Mouse (Mus musculus) lung, postnatal 14 days (tissue): ENCODE measurements around the gene Lsm10.
A peak's percentile ranks its signal among the peaks of the same experiment; 100 is the strongest.

Experiments used
- DNase-seq: peaks from one replicate; pipeline ENCODE4 v3.0.0; 2021

Lsm10 gene

DNA sequence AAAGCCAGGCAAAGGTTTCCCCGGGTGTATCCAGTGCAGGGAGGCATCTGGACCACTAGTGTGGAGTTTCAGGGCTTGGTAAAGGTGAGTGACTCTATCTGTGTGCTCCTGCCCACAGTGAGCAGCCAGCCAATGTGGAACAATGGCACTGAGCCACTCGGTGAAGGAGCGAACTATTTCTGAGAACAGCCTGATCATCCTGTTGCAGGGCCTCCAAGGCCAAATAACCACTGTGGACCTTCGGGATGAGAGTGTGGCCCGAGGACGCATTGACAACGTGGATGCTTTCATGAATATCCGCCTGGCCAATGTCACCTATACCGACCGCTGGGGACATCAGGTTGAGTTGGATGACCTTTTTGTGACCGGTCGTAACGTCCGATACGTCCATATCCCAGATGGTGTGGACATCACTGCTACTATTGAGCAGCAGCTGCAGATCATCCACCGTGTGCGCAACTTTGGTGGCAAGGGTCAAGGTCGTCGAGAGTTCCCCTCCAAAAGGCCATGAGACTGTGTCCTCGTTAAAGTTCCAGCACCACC lies 1.4 kb downstream of the Lsm10 start:
- no peak for DNase-seq

DNA sequence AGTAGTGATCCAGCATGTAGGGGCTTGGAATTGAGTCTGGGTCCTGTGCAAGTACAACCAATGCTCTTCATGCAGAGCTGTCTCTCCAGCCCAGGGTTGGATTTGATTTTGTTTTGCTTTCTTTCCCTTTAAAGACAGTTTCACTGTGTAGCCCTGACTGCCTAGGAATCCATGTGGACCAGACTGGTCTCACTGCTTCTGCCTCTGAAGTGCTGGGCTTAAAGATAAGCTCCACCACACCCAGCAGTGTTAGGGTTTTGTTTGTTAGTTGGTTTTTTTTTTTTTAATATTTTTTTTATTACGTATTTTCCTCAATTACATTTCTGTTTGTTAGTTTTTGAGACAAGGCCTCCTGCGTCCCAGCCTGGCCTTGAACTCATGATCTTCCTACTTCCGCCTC lies 2.9 kb downstream of the Lsm10 start:
- DNase-seq, result no peak

DNA sequence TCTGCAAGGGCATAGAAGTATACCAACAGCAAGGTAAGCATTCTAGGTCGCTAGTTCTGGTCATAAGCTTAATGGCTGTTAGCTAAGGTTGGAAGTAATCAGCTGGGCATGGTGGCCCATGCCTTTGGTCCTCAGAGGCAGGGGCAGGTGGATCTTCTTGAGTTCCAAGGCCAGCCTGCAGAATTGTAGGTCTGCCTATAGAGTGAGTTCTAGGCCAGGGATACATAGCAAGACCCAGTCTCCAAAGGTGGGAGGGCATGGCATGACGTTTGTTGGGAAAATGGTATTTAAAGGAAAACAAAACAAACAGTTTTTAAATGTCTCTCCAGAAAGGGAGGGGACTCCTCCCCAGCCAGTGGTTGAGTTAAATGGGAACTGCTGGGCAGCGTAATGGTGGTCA lies 4.3 kb downstream of the Lsm10 start:
- no peak for DNase-seq

DNA sequence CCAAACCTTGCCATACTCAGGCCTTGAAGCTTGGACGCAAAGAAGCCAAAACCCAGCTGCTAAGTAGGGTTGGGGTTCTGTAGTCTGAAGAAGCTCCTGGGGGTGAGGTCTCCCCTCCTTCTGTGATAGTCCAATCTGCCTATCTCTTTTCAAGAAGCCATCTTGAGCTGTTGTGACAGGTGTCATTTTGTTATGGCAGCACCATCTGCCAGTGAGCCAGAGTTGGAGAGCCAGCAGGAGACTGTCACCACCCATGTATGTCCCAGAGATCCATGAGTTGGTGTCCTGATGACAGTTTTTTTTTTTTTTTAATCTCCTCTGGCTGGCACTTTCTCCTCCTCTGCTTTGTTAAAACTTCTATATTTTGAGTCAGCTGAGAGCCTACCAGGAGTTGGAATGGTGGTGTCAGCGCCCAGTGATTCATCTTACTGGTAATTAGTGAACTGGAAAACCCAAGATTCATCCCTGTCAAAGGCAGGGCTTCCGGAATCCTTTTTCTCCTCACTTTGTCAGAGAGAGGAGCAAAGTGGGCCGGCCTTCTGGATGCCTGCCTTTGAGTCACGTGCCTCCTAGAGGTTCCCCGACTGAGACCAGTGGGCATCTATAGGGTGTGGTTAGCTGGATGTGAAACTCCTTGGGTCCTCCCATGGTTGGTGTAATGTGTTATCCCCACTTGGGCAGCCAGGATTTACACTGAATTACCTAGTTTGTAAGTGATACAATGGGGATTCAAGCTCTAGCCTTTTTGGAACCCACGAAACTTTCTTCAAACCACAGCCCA lies 5.8 kb downstream of the Lsm10 start:
- peak; percentile 37 for DNase-seq

DNA sequence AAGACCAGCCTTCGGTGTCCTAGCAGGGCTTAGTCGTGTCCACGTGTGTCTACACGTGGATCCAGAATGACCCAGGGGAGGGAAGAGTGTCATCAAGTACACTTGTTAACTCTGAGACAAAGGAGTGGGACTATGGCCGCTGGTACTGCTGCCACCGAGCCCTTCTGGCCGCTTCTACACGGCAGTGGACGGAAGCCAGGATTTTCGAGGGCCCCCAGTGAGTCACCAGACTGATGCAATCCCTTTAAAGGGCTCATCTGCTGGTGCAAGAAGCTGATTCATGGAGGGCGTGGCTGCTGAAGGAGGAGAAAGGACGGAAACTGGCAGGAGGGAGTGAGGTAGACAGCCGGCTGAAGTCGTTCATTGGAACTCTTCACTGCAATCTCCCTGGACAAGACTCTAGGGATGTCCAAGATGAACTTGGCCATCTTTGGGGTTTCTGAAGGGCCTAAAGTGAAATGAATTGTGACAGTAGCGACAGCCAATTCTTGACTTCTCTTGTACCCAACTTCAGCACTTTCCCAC lies 6.7 kb downstream of the Lsm10 start:
- peak; percentile 94 for DNase-seq

DNA sequence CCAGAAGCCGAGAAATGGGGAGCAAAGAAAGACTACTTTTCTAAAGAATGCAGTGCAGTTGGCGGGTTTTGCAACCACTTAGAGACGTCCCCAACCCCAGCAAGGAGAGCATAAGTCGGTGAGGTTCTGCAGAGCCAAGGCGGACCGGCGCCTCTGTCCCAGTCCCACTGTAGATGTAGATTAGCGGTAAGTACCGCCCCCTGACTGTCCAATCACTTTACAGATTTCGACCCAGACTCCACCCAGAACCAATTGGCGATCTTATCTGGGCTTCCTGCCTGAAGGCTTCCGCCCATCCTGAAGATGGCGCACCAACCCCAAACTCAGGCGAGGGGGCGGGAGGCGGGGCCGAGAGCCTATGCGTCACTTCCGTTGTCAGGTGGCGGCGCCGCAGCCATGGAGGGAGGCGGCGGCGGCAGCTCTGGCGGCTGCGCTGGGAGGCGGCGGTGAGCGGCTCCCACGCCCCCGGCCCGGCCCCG lies 7.2 kb downstream of the Lsm10 start, which contains the start of gene Stk40:
Gene Stk40, plus strand, starts transcription at position 368 of the 479 bp plus-strand sequence.
- peak; percentile 96 for DNase-seq

DNA sequence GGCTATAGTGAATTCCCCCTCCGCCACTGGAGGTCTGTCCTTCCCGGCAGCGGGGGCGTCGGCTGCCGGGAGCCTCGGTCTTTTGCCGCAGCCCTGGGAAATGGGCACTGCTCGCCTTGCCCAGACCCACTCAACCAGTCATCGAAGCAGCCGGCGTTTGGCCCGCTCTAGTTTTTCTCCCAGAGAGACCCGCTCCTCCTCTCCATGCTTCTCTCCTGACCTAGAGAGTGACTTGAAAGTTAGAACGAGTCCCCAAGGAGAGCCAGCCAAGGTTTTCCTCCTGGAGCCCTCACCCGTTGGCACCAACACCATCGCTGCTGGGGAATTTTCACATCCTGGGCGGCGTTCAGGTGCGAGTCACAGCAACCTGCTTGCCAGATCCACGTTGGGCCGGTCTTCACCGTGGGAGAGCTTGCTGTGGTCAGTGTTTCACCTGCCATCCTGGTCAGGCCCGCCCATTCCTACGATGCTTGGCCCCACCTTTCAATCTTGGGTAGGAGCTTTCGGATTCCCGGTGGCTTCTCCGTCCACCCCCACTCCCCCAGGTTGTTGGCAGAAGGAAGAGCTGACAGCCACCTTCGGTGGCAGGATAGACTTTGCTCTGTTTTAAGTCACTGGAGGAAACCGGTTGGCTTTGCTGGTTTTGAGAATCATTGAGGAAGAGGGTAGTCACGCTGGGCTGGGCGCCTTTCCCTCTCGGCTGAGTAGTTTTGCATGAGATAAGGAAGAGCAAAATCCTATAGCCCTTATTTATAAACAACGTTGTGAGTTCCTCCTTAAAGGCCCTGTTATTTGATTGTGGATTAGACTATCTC lies 8.0 kb downstream of the Lsm10 start:
- DNase-seq, result peak; percentile 39

DNA sequence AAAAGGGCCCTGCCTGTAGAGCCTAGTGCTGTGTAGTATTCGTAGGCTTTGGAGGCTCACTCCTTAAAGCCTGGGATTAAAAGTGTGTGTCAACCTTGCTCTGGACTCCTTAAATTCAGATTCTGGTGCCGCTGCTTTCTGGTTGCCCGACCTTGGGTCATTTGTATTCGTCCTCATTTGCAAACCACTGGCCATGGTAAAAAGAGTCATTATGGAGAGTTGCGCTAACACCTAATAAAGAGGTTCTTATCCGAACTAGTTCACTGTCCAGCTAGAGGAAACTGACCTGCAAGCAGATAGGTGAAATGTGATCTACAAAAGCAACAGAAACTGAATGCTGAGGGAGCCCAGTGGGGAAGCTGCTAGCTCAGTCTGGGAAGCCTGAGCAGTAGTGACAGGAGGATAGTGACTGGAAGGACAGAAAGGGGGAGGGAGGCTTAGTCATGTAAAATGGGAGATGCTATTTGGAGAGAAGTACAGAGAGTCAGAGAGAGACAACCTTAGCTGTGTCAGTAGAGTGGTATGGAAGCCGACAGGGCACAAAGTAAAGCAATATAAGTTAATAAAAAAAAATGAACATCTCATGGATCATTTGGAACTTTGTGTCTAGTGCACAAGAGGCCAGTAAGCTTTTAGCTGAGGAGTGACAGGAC lies 8.8 kb downstream of the Lsm10 start:
- no peak for DNase-seq

DNA sequence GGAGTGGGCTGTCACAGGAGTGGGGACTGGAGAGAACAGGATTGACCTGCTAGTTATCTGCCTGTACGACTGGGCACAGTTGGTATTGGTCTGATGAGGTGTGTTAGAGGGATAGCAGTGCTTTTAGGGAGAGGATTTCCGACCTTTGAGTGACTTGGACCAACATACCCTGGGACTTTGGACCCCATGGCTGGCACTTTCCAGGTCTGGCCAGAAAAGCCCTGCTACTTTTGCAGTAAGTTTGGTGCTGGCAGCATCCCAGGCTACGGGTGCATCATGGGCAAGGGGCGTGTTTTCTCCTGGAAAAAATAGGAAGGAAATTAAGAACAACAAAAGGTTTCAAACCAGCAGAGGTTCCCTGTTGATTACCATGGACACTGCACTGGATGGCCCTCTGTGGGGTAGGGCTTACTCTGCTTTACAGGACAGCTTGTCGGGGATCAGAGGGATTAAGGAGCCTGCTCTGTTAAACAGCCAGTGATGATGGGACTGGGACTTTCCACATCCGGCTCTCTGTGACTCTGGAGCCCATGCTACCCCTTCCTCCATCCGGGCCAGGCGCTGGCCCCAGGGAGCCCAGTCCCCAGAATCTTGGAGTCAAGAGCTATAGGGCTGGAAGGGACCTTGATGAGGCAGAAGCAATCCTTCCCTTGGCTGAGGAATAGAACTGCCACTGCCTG lies 11.8 kb downstream of the Lsm10 start:
- no peak for DNase-seq

DNA sequence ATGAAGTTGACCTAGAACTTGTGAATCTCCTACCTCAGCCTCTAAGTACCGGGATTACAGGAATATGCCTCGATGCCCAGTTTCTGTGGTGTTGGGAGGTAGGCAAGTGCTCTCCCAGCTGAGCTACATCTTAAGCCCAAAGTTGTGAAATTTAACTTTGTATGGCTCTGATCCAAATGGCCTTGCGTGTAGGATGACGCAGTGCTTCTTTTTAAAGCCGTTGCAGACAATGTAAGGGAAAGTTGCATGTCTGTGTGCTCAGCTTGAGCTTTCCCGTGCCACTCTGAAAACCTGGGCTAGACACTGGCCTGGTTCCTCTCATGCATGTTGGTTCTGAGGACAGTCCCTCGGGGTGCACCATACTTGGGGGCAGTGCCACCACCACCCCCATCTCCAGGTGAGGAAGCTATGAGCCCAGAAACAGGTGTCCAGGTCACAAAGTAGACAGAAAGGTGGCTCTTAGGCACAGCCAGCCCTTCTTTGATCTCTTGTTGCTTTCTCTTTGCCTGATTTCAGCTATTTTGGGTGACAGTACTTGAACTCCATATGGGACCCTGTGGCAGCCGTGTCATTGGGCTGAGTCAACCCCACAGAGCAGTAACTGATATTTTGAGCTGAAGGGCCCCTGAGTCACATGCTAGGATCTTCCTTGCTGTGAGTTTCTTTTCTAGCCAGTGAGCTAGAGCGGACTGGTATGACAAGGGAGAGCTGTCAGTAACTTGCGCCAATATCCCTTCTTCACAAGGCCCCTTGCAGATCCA lies 13.4 kb downstream of the Lsm10 start:
- DNase-seq, result no peak

DNA sequence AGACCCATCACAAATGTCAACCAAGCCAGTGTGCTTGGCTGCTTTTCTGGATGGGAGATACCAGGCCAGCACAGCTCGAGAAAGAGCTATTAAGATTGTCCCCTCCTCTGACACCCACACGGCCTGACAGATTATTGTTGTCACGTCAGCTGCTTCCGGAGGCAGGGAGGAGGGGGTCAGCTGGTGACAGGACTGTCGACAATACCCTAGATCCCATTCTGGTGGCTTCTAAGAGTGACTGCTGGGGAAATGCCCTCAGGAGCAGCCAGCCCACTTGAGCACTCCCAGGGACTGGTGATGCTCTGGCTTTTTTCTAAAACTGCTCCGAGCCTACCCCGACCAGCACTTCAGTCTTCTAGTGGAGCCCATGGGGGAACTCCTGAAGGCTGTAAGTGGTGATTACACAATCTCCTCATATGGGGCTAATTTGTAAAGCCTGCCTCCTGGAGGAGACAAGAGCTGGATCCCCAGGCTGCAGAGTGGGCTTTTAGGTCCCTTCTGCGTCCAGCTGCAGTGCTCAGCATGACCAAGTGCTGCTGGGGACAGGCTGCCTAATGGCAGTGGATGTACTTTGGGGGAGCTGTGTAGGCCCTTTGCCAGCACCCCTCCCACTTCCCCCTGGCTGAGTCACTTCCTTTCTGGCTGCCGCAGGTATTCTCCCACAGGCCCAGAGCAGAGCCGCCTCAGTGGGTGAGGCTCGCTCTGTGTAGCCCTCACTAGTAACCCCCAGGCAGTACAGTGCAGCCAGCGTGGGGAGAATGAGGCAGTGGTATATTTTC lies 14.1 kb downstream of the Lsm10 start:
- DNase-seq, result peak; percentile 86

DNA sequence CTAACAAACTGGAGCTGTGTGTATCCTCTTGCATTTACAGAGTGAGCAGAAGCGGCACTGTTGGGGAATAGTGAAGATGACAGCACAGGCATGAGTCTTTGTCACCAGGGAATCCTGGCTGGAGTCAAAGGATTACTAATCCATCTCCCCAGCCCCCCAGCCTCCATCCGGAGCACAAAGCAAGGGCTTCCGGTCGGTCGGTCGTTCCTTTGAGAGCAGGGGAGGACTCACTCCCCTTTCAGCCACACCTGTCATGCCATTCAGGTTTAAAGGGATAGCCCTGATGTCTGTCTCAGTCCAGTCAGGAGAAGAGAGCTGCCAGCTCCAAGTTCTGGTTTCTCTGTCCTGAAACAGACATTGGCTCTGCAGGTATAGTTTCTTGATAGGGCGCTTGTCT lies 14.7 kb downstream of the Lsm10 start:
- no peak for DNase-seq

DNA sequence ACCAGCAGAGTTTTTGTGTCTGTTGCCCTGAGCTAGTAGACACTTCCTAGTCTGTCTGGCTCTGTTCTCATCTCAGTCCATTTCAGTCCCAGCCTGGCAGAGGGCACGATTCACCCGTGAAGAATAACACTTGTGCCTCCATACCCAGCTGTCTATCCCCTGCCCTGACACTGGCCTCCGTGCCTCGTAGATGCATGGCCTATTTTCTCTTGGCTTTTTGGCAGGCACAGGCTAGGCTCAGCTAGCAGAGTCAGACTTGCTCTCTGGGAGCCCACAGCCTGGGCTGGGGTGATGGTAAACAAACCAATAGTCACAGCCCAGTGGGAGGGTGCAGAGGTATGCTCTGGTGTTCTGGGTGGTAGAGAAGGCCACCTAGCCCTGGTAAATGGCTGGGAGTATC lies 16.8 kb downstream of the Lsm10 start:
- no peak for DNase-seq

DNA sequence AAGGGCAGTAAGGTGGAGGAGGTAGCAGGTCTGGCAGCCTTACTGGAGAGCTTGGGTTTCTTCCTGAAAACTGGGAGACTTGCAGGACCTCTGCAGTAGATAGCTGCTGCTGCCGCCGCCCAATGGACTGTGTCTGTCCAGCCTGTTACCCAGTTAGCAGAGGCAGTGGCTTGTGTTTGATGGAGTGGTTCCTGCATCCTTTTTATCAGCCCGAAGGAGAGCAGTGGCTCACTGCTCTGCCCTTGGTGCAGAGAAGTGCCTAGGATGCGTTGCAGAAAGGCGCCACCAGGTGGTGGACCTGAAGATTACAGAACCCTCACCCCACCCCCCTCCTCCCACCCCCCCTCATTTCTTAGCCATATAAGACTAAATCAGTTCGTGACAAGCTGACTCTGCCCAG lies 17.5 kb downstream of the Lsm10 start:
- peak; percentile 70 for DNase-seq

DNA sequence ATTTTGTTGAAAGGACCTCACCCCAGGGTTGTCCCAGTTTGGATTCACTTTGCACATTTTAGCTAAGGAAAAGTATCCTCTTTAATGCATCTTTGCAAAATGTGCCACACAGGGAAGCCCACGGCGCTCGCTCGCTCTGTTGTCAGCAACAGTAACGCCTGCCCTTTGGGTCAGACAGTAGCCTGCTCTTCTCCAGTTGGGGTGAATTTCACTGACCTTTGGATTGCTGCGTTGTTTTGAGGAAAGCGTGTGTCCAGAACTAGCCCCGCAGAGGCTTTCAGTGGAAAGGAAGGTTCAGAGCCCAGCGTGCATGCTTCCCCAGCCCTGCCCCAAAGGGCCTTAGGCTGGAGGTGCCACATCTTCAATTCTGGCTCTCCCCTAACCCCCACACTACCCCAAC lies 19.0 kb downstream of the Lsm10 start:
- no peak for DNase-seq

DNA sequence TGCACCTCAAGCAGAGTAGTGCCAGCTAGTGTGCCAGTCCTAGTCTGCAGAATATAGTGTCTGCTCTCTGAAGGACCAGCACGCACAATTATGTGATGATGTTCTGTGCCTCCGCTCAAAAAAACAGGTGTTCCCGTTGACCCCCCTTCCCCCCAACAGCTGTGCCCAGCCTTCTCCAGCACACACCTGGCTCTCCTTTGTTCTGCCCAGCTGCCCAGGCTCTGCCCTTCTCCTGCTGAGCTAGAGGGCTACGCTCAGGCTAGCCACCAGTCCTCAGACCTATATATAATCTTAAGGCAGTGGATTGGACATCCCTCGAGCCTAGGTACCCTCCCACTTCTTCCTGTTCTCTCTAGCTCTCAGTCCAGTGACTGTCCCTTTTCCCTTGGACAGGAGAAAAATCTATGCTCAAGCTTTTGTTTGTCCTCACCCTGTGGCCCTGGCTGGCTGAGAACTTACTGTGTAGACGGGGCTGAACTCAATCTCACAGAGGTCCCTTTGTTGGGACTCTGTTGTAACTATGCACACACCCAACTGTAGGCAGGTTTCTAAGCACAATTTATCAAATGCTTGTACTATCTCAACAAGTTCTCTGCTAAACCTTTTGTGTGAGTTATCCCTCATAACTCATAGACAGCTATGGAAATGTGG lies 19.6 kb downstream of the Lsm10 start:
- DNase-seq, result no peak

DNA sequence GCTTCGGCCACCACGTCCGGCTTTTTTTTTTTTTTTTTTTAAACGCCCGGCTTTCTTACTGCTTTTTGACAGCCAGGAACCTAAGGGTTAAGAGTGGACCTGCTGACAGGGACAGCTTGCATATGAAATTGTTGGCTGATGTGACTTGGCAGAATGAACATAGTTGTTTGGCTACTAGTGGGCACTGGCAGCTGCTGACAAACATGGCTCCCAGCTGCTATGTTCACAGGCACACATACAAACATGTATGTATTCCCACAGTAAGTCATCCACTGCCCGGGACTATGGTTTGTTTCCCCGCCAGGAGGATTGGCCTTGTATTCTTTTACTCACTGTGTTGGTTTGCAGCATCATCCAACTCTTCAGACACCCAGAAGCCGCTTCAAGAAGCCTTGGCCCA lies 20.7 kb downstream of the Lsm10 start:
- DNase-seq, result no peak

DNA sequence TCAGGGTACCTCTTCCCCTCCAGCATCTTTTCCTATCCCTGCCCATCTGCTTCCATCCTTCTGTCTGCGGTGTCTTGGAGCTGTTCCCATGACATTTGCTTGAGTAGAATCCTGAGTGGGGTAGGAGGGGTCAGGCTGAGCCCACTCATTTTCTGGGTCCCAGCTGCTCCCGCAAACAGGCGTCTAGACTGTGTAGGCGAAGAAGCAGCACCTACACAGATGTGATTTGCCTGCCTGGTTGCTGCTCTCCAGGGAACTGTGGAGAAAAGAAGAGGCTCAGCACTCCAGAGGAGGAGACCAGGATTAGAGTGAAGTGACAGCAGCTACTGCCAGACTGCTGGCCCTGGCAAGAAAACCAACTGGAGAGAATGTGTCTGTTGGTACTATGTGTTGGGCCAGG lies 22.2 kb downstream of the Lsm10 start:
- no peak for DNase-seq

DNA sequence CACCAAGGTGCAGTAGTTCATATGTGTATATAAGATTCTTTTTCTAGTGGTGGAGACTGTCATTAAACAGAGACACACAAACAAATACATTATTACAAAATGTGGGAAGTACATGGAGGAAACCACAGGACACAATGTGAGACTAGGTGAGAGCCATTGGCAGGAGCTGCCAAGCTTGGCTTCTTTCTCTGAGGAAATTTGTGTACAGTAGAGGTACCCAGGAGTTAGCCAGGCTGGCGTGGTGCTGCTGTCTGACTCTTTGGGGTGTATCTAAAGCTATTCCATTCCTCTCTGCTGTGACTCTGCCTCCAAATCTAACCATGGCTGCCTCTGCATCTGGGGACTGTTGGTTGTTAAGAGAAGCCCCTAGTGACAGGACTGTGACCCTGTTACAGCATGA lies 22.6 kb downstream of the Lsm10 start:
- DNase-seq, result no peak

DNA sequence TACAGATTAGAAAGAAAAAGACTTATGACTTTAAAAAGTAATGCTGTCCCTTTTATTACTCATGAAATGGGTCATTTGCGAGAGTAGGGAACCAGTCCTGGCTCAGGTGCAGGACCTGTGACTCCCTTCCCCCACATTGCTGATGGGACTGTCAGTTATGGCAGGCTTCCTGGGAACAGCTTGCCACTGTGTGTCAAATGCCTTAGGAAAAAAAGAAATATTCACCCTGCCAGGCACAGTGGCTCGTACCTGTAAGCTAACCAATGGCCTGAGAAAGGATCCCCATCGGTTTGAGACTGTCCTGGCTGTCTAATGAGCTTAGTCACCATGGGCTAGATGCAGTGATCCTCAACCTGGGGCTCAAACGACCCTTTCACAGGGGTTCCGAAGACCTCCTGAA lies 23.6 kb downstream of the Lsm10 start:
- DNase-seq, result no peak
